Mouse (Mus musculus): ENCODE measurements around the gene Gpr62.

The Gpr62 gene

GRCm38 (mm10) chr9:106473753-106474105 lies 8.0 kb upstream of the Gpr62 start:
- DNase-seq, result no peak

- no peak for DNase-seq
These were observed 7.5 kb upstream of the Gpr62 start for GRCm38 (mm10) chr9:106473081-106473752.

- DNase-seq, result no peak
These were observed 6.6 kb upstream of the Gpr62 start for GRCm38 (mm10) chr9:106472321-106472720.

- DNase-seq, result no peak
These were observed 6.2 kb upstream of the Gpr62 start for GRCm38 (mm10) chr9:106471892-106472291.

GRCm38 (mm10) chr9:106470991-106471750 lies 5.4 kb upstream of the Gpr62 start:
- no peak for DNase-seq

- no peak for DNase-seq
These were observed 4.0 kb upstream of the Gpr62 start for GRCm38 (mm10) chr9:106469776-106470175.

GRCm38 (mm10) chr9:106469317-106469716 lies 3.6 kb upstream of the Gpr62 start:
- DNase-seq, result no peak

GRCm38 (mm10) chr9:106467746-106468145 lies 2.0 kb upstream of the Gpr62 start:
- no peak for DNase-seq

- DNase-seq, result no peak
These were observed 983 bp upstream of the Gpr62 start for GRCm38 (mm10) chr9:106466721-106467120.

GRCm38 (mm10) chr9:106464751-106465541 lies 792 bp downstream of the Gpr62 start:
- DNase-seq, result peak; percentile 45 to 58

GRCm38 (mm10) chr9:106463122-106464063 lies 2.3 kb downstream of the Gpr62 start:
- DNase-seq, result no peak

- DNase-seq, result no peak
These were observed 3.3 kb downstream of the Gpr62 start for GRCm38 (mm10) chr9:106462430-106462800.

GRCm38 (mm10) chr9:106461641-106462429 lies 3.9 kb downstream of the Gpr62 start:
- DNase-seq, result no peak

- no peak for DNase-seq
These were observed 4.7 kb downstream of the Gpr62 start for GRCm38 (mm10) chr9:106461026-106461415.

GRCm38 (mm10) chr9:106460401-106461025 lies 5.2 kb downstream of the Gpr62 start:
- DNase-seq, result no peak

- DNase-seq, result no peak
These were observed 5.8 kb downstream of the Gpr62 start for GRCm38 (mm10) chr9:106459946-106460345.

GRCm38 (mm10) chr9:106457920-106458319 lies 7.8 kb downstream of the Gpr62 start:
- no peak for DNase-seq

GRCm38 (mm10) chr9:106457163-106457559 lies 8.6 kb downstream of the Gpr62 start:
- DNase-seq, result no peak

- DNase-seq, result no peak
These were observed 9.2 kb downstream of the Gpr62 start for GRCm38 (mm10) chr9:106456325-106457162.

Measured in B cell, adult 2 months (primary cell).